Mouse (Mus musculus) intestine, embryonic 16.5 days (tissue): ENCODE results near the gene Limch1. TPM values are rescaled to one million over a fixed set of nuclear protein-coding genes. Genes with fewer than 3 reads are reported as not detected.

Experiments
- ATAC-seq: fragments of 200-750 bp; cut with Nextera tagmentation; 2 replicates; pipeline ENCODE4 v1.8.0; 2017; ENCODE audit warnings: moderate TSS enrichment, moderate library complexity
- H3K27ac ChIP-seq: fragments of 300-500 bp; sonication (generic); 2 replicates; pipeline ENCODE4 v1.5.1; 2014; ENCODE audit warnings: mild to moderate bottlenecking, low read length
- H3K27me3 ChIP-seq: fragments of 300-500 bp; sonication (generic); replicated peaks from 2 replicates; pipeline ENCODE4 v1.6.1; 2014; ENCODE audit warnings: low read length, control low read depth, mixed read lengths; ENCODE audit not compliant: control insufficient read depth, insufficient read depth
- H3K36me3 ChIP-seq: fragments of 300-500 bp; sonication (generic); 2 replicates; pipeline ENCODE4 v1.6.1; 2014; ENCODE audit warnings: low read length, control low read depth; ENCODE audit not compliant: control insufficient read depth, insufficient read depth
- H3K4me1 ChIP-seq: fragments of 300-500 bp; sonication (generic); 2 replicates; pipeline ENCODE4 v1.6.1; 2014; ENCODE audit warnings: low read length, control low read depth, mixed read lengths; ENCODE audit not compliant: control insufficient read depth, insufficient read depth
- H3K4me2 ChIP-seq: fragments of 300-500 bp; sonication (generic); 2 replicates; pipeline ENCODE4 v1.6.1; 2014; ENCODE audit warnings: low read depth, low read length, control low read depth
- H3K4me3 ChIP-seq: fragments of 300-500 bp; sonication (generic); 2 replicates; pipeline ENCODE4 v1.5.1; 2014; ENCODE audit warnings: mild to moderate bottlenecking, low read length
- H3K9ac ChIP-seq: fragments of 300-500 bp; sonication (generic); 2 replicates; pipeline ENCODE4 v1.6.1; 2014; ENCODE audit warnings: low read depth, low read length
- H3K9me3 ChIP-seq: fragments of 300-500 bp; sonication (generic); 2 replicates; pipeline ENCODE4 v1.6.1; 2016; ENCODE audit warnings: low read length, control low read depth; ENCODE audit not compliant: control insufficient read depth
- WGBS: fragments of 180-500 bp; shearing (Covaris S2); extraction: QIAGEN DNeasy Blood & Tissue Kit; methylation state at CpG from one replicate; pipeline ENCODE4 v1.1.7; 2014; 5-methylcytosine and 5-hydroxymethylcytosine counted together
- polyA plus RNA-seq: library from polyadenylated mRNA; unstranded; fragments of >200 nt; fragmentation: Nextera tagmentation; extraction: Ambion mirVana; gene quantifications from 2 replicates; pipeline ENCODE4 v1.2.1, GENCODE M21; 2015

Limch1 gene
- polyA plus RNA-seq, 1 experiment from 2014 or later: 8.5 TPM

- H3K27ac ChIP-seq: no peak overlapping the region
- no peak overlapping the region for H3K4me3 ChIP-seq
- H3K36me3 ChIP-seq: no peaks in the 10 kb centered on the region
- H3K27me3 ChIP-seq: no peaks in the 10 kb centered on the region
- WGBS: 88% methylated on average over 5 of the region's 5 CpGs
- H3K9ac ChIP-seq: no peak overlapping the region
- no peak for ATAC-seq
- no peak overlapping the region for H3K4me2 ChIP-seq
- H3K9me3 ChIP-seq: no peaks in the 10 kb centered on the region
- no peaks in the 10 kb centered on the region for H3K4me1 ChIP-seq
Measured at GRCm38 (mm10) chr5:66769558-66769957, 23.9 kb downstream of the Limch1 start.

GRCm38 (mm10) chr5:66777999-66778710 is 32.5 kb downstream of the Limch1 start:
- 30% methylated on average over 10 of the region's 10 CpGs for WGBS
- Histone ChIP-seq H3K36me3 (no peaks in the 10 kb centered on the region), H3K27ac (no peak overlapping the region), H3K4me3 (no peak overlapping the region), H3K4me2 (no peak overlapping the region), H3K9me3 (no peaks in the 10 kb centered on the region), H3K4me1 (no peaks in the 10 kb centered on the region), H3K9ac (no peak overlapping the region), H3K27me3 (no peaks in the 10 kb centered on the region)
- ATAC-seq: no peak

GRCm38 (mm10) chr5:66780371-66780770 is 34.7 kb downstream of the Limch1 start:
- no peaks in the 10 kb centered on the region for H3K36me3 ChIP-seq
- no peak overlapping the region for H3K4me3 ChIP-seq
- no peaks in the 10 kb centered on the region for H3K4me1 ChIP-seq
- no peak overlapping the region for H3K27ac ChIP-seq
- H3K9me3 ChIP-seq: no peaks in the 10 kb centered on the region
- H3K4me2 ChIP-seq: no peak overlapping the region
- 96% methylated on average over 4 of the region's 4 CpGs for WGBS
- no peak overlapping the region for H3K9ac ChIP-seq
- no peaks in the 10 kb centered on the region for H3K27me3 ChIP-seq
- no peak for ATAC-seq

GRCm38 (mm10) chr5:66781507-66781906 is 35.9 kb downstream of the Limch1 start:
- Histone ChIP-seq H3K4me2 (no peak overlapping the region), H3K9ac (no peak overlapping the region), H3K27ac (no peak overlapping the region), H3K27me3 (no peaks in the 10 kb centered on the region), H3K36me3 (no peaks in the 10 kb centered on the region), H3K9me3 (no peaks in the 10 kb centered on the region), H3K4me1 (no peaks in the 10 kb centered on the region), H3K4me3 (no peak overlapping the region)
- 81% methylated on average over 1 of the region's 1 CpGs for WGBS
- no peak for ATAC-seq

GRCm38 (mm10) chr5:66782851-66783250 is 37.2 kb downstream of the Limch1 start:
- ATAC-seq: no peak
- Histone ChIP-seq H3K9me3 (no peaks in the 10 kb centered on the region), H3K9ac (no peak overlapping the region), H3K4me3 (no peak overlapping the region), H3K36me3 (no peaks in the 10 kb centered on the region), H3K4me1 (no peaks in the 10 kb centered on the region), H3K27ac (no peak overlapping the region), H3K27me3 (no peaks in the 10 kb centered on the region), H3K4me2 (no peak overlapping the region)
- 90% methylated on average over 2 of the region's 2 CpGs for WGBS

- Histone ChIP-seq H3K27me3 (no peaks in the 10 kb centered on the region), H3K4me3 (no peak overlapping the region), H3K9ac (no peak overlapping the region), H3K36me3 (no peaks in the 10 kb centered on the region), H3K4me1 (no peaks in the 10 kb centered on the region), H3K9me3 (no peaks in the 10 kb centered on the region), H3K27ac (no peak overlapping the region), H3K4me2 (no peak overlapping the region)
- WGBS: 65% methylated on average over 9 of the region's 9 CpGs
- ATAC-seq: no peak
Measured at GRCm38 (mm10) chr5:66784624-66785361, 39.2 kb downstream of the Limch1 start.

- Histone ChIP-seq H3K9me3 (no peaks in the 10 kb centered on the region), H3K27ac (no peak overlapping the region)
Measured at GRCm38 (mm10) chr5:66785995-66786620, 40.5 kb downstream of the Limch1 start.

GRCm38 (mm10) chr5:66786621-66787061 is 41.0 kb downstream of the Limch1 start:
- peak; percentile 46; the same call in 1 of the 2 replicates for ATAC-seq
- H3K27me3 ChIP-seq: no peaks in the 10 kb centered on the region
- WGBS: 46% methylated on average over 8 of the region's 8 CpGs
- H3K9ac ChIP-seq: no peak overlapping the region
- H3K4me2 ChIP-seq: no peak overlapping the region
- H3K4me1 ChIP-seq: no peaks in the 10 kb centered on the region
- no peak overlapping the region for H3K4me3 ChIP-seq
- H3K9me3 ChIP-seq: no peaks in the 10 kb centered on the region
- no peaks in the 10 kb centered on the region for H3K36me3 ChIP-seq
- no peak overlapping the region for H3K27ac ChIP-seq

More at GRCm38 (mm10) chr5:66785995-66786620, 40.5 kb downstream of the Limch1 start:
- peak; percentile 36; the same call in 1 of the 2 replicates for ATAC-seq
- Histone ChIP-seq H3K4me1 (no peaks in the 10 kb centered on the region), H3K36me3 (no peaks in the 10 kb centered on the region), H3K9ac (no peak overlapping the region), H3K27me3 (no peaks in the 10 kb centered on the region), H3K4me2 (no peak overlapping the region), H3K4me3 (no peak overlapping the region)
- WGBS: 19% methylated on average over 1 of the region's 1 CpGs

- no peak overlapping the region for H3K9ac ChIP-seq
- no peak for ATAC-seq
- no peaks in the 10 kb centered on the region for H3K27me3 ChIP-seq
- H3K4me2 ChIP-seq: no peak overlapping the region
- WGBS: 71% methylated on average over 3 of the region's 3 CpGs
- no peak overlapping the region for H3K4me3 ChIP-seq
- no peaks in the 10 kb centered on the region for H3K9me3 ChIP-seq
- H3K36me3 ChIP-seq: no peaks in the 10 kb centered on the region
- no peaks in the 10 kb centered on the region for H3K4me1 ChIP-seq
- H3K27ac ChIP-seq: no peak overlapping the region
Measured at GRCm38 (mm10) chr5:66789041-66789440, 43.4 kb downstream of the Limch1 start.
